Mouse (Mus musculus) lung, postnatal 0 days (tissue): Measurements from ENCODE around the gene Gm4894.

Experiments
- CTCF ChIP-seq: IDR thresholded peaks from 2 replicates; pipeline ENCODE4 v1.5.1; 2016; ENCODE audit warnings: antibody characterized with exemption, mild to moderate bottlenecking
- EP300 ChIP-seq: IDR thresholded peaks from 2 replicates; pipeline ENCODE4 v1.6.1; 2016; ENCODE audit warnings: antibody characterized with exemption, mild to moderate bottlenecking, control low read depth

GRCm38 (mm10) chr9:49318638-49319037 lies 68.3 kb downstream of the Gm4894 start:
- TF ChIP-seq CTCF (no peak), EP300 (no peak)
